Mouse (Mus musculus) testis, postnatal 14 days (tissue): ENCODE measurements around the gene Pnma1.

Source experiments
- DNase-seq: peaks from one replicate; pipeline ENCODE4 v3.0.0; 2021; ENCODE audit warnings: low spot score

Pnma1 gene

GRCm38 (mm10) chr12:84101493-84101845, 46.8 kb downstream of the Pnma1 start:
- no peak for DNase-seq

- peak; percentile 46 for DNase-seq
Observed at GRCm38 (mm10) chr12:84100604-84101492, 47.4 kb downstream of the Pnma1 start, which contains the start of gene Acot6. Gene Acot6, plus strand, starts transcription at chr12:84100654.

GRCm38 (mm10) chr12:84100071-84100470, 48.2 kb downstream of the Pnma1 start:
- DNase-seq, result no peak

- DNase-seq, result no peak
Observed at GRCm38 (mm10) chr12:84099605-84100004, 48.7 kb downstream of the Pnma1 start.
